Mouse (Mus musculus) gastrocnemius, postnatal 4 days (tissue): Measurements from ENCODE around the gene Alox12b. TPM values are rescaled to one million over a fixed set of nuclear protein-coding genes. Genes with fewer than 3 reads are reported as not detected.

Experiments used
- DNase-seq, 2 experiments: peaks; one replicate each; pipeline ENCODE4 v3.0.0; 2021 to 2022; ENCODE audit warnings: low spot score in 2 of 2, mixed read lengths in 2 of 2
- total RNA-seq, 2 experiments: library from RNA; stranded (reverse); gene quantifications; 2 replicates each; pipeline ENCODE4 v1.2.3; 2021

Gene Alox12b
- total RNA-seq, 2 experiments from 2014 or later, result not detected

DNA sequence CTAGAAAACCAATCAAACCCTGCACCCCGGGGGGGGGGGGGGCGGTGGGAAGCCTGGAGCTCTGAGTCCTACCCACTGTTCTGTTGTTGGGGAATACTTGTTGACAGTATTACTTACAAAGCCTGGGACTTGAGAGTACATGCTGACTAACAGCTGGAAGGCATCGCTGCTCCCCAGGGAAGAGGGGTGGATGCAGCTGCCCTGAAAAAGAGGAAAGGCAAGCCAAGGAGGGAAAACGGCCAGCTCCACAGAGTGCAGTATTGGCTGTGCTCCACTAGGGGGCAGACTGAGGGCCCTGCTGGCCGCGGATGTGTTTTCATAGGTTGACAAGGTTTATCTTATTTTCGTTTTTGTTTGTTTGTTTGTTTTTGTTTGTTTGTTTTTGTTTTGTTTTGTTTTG lies 14.8 kb downstream of the Alox12b start:
- DNase-seq, result peak; percentile 76 to 90

DNA sequence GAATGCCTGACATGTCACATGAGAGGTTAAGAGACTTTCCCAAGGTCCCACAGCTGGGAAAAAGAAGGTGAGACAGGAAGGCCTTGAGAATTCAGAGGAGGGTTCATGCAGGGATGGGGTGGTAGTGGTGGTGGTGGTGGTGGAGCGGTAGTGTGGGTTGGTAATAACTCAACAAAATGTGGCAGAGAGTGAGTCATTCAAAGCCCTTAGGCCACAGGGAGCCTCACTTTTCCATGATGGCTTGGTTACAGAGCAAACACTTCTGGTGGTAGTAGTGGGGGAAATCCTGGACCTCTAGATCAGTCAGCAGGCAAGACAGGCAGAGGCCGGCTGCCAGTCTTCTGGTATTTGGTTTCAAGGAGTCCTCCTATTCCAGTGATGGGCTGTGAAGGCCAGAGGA lies 15.8 kb downstream of the Alox12b start:
- DNase-seq, result no peak

DNA sequence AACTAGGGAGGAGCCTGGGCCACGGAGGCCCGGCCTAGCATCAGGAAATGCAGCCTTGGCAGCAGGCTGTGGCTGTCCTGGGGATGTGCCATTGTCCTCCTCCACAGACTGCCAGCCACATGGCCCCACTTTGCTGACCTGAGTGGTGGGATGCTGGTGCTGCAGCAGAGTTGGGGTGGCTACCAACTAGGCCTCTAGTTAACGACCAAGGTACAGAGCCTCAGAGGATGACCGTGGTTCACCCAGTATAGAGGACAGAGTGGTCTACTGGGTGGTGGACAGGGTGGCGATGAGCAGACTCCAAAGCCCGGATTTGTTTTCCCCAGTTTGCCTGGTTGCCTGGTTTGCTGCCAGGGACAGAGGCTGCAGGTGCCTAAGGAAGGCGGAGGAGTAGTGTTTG lies 17.9 kb downstream of the Alox12b start:
- no peak for DNase-seq

DNA sequence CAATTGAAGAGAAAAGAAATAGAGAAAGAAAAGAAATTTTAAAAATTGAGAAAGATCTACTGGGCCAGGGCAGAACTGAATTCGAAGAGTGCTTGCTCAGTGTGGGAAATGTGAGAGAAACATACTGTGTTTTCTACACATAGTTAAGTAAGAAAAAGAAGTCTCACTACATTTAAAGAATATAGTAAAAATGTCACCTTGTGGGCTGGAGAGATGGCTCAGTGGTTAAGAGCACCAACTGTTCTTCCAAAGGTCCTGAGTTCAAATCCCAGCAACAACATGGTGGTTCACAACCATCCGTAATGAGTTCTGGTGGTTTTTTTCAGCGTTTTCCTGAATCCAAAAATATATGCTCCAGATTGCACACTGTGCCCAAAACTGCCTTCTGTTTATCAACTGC lies 21.7 kb downstream of the Alox12b start:
- DNase-seq, result no peak

DNA sequence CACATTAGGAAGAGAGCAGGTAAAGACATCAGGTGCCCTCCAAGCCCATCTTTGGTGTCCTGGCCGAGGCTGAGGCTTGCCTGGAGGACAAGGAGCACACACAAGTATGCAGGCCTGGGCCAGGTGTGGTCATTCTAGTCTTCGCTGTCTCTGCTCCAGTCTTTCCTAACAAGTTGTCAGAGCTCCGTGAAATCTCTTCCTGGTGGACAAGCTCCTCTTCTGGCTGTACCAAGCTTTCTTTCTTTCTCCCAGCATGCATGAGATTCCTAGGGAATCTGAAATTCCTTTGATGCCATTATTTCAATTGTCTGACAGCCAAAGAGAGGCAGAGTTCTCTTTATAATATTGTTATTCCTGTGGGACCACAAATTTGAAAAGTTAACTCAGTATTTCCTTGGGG lies 22.7 kb downstream of the Alox12b start:
- no peak for DNase-seq

DNA sequence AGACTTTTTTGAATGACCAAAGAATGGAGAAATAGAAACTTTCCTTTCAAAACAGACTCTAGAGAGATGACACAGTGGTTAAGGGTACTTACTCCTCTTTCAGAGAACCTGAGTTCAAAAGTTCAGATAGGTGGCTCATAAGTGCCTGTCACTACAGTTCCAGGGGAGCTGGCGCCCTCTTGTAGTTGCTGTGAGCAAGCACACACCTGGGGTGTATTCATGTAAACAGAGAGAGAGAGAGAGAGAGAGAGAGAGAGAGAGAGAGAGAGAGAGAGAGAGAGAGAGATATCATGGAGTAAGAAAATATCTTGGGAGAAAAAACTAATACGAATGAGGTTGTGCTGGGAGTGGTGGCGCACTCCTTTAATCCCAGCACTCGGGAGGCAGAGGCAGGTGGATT lies 23.3 kb downstream of the Alox12b start:
- DNase-seq, result no peak

DNA sequence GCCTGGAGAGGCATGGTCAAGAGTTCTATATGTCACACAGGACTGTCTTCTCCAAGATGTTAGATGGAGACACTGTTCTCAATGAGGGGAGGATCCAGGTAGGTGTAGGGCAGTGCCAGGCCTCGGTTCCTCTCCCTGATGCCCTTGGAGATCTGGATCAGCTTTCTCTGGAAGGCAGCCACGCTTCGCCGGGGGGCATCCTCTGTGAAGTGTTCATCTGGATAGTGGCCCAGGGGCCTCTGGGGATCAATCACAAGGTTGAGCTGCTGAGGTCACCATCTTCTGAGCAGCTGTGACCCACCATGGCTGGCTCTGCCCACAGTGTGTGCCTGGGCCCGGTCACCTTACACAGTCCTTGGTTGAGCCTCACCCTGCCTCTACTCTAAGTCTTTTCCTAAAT lies 28.2 kb downstream of the Alox12b start:
- no peak for DNase-seq

DNA sequence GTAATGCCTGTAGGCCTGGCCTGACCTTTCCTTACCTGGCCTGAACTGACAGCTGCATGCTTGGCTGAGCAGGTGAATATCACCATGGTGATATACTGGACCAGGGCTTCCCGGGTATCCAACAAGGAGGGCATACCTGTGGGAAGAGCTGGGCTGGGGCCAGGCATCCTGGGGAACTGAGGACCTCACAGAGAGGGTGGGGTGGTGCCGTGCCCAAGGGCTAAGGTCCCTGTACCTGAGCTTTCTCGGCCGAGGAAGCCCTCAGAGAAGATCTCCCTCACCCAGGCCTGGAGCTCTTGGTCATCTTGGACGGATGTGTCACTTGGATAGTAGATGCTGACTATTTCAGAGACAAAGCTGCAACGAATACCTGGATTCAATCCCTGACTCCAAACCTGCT lies 29.1 kb downstream of the Alox12b start:
- DNase-seq, result no peak

DNA sequence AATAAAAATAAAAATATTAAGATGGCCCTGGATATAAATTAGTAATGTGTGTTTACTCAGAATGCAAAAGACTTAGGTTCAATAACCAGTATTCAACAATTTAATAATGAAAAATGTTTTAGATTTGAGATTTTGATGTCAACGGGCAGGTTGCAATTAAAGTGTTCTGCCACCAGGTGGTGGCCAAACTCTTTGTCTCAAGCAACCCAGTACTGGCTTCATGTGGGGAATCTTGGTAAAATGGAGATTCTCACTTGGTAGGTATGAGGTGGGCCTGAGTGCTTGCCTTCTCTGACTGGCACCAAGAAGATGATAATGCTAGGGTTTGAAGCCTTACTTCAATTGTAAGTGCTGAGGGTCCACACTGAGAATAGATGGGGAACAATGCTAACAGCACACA lies 36.1 kb downstream of the Alox12b start:
- no peak for DNase-seq

DNA sequence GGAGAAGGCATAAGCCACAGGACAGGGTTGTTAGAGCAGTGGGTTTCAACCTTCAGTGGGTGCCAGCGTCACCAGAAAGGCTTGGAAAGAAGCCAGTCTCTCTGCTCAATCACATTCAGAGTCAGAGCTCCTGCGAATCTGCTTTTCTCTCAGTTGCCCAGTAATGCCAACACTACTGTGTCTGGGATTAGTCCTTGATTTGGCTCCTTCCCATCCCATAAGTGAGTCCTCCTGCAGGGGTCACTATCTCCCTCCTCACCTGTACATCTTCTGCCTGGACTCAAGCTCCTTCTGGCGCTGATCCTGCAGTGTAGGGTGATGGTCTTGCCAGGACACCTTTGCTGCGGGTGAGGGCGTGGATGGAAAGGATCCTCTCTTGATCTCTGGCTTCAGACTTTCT lies 40.0 kb downstream of the Alox12b start:
- no peak for DNase-seq

DNA sequence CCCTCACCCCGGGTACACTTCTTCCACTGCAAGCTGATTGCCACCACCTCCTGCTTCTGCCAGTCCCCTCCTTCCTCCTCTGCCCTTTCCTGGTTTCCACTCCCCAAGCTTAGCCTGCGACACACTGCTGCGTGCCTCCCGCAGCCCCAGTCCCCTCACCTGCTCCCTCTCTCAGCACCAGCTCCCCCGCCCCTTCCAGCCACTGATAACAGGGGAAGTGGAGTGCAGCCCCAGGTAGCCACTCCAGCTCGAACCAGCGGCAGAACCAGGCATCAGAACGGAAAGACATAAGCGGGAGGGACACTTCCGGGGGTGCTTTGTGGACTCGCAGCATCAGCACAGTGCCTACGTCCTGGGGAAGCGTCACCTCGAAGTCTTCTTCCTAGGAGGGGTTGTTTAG lies 40.4 kb downstream of the Alox12b start:
- DNase-seq, result no peak

DNA sequence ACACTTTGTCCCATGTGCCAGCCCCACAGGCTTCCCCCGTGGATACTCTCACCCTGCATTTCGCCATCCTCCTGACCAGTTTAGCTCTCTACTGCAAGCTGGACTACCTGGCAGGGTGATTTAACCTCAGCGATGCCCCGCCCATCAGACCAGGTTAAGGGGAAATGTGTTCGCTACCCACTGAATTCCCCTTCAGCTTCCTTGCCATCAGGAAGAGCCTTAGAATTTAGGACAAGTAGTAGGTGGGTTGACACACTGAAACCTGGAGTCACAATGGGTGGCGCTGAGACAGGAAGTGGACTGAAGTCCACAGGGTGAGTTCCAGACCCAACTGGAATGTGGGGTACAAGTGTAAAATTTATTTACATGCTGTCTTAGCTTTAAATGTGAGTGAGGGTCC lies 41.0 kb downstream of the Alox12b start, which contains the start of gene Alox8:
Gene Alox8, minus strand, starts transcription at position 101 of the 400 bp plus-strand sequence.
- no peak for DNase-seq

DNA sequence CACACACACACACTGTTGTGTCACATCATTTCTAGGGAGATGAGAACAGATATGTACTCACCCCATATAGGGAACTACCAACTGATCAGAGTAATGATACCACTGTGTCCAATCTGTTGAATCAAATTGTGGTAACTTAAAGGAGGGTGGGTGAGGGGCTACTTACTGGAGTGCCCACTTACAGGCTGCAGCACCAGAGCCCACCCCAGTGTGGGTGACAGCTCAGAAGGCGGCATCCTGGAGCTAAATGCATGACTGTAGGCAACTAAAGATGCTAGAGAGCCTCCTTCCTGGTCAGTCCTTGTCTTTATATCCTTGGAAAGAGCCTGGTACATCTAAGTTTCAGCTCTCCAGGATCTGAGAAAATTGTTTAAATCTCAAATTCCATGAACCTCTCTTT lies 42.5 kb downstream of the Alox12b start:
- no peak for DNase-seq

DNA sequence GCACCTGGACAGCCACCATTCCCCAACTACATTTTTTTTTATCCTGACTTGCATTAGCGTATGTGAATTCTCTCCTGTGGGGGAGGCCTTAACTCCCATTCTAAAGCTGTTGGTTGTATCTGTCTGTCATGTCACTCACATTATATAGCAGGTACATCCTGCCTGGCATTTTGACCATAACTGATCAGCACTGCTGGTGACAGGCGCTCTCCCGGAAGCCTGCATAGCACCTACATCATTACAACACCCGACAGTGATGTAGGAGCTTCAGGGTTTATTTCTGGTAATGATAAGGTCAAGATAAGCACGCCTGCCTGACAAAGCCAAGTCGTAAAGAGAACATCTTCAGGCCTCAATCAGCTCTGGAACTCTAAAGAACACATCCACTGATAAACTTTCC lies 43.4 kb downstream of the Alox12b start:
- DNase-seq, result no peak

DNA sequence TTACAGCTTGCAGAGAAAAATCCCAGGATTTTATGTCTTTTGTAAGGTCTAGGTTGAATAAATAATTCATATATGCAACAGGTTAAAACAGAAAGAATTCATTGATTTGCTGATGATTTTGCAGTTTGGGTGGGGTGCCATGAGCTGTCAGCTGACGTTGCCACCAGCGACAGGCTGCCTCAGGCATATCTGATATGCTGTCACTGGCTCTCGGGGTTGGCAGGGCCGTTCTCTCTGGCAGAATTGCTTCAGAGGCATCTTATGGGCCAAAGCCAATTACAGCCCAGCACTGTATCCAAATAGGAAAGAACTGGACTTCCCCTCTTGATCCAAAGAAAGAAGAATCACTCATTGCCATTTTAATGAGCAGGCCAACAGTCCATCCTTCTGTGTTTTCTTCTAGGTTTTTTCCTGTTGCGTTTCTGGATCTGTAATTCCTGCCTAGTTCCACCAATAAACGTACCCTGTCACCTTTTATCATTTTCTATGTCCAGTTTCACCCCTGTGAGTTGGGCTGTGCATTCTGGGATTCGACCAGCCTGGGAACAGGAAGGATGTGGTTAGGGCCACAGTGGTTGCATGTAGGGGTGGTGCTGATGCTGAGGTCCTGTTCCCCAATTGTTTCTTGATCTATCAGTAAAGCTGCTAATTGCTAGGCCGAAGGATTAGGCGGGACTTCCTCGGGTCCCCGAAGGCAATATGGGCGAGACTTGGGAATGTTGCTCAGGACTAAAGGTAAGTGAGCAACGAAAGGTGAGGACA lies 45.9 kb downstream of the Alox12b start:
- no peak for DNase-seq

DNA sequence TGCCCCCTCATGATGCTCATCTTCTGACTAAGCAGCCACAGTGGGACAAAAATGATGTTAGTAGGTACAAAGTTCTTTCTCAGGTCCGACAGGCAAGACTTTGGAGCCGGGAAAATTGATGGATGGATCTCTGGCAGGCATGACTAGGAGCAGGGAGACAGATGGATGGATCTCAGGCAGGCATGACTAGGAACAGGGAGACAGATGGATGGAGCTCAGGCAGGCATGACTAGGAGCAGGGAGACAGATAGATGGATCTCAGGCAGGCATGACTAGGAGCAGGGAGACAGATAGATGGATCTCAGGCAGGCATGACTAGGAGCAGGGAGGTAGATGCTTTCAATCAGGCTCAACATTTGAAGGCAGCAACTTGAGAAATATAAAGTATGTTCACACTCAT lies 54.6 kb downstream of the Alox12b start:
- DNase-seq, result no peak

DNA sequence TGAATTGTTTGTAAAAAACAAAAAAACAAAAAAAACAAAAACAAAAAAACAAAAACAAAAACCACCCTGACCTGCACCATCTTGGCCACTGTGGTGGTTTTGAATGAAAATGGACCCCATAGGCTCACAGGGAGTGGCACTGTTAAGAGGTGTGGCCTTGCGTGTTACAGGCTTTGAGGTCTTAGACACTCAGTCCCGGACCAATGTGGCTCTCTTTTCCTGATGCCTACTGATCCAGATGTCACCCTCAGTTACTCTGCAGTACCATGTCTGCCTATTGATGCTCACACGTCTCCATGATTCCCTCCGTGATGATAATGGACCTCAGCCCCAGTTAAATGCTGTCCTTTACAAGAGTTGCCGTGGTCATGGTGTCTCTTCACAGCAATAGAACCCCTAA lies 60.6 kb downstream of the Alox12b start:
- no peak for DNase-seq

DNA sequence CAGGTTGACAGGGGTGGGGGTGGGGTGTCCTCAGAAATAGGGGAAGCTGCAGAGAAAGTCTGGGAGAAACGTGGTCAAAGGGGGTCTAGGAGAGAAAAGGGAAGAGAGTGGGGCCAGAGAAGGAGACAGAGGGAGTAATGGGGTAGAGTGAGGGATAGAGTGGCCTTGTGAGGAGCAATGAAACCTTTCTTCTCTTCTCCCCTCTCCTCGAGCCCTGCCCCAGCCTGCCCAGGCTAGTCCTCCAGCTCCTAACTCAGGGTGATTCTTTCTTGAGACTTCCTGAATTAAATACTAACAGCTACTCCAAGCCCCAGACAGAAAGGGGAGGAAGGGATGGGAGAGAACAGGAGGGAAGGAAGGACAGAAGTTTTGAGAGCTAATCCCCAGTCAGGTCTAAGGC lies 61.9 kb downstream of the Alox12b start:
- no peak for DNase-seq

Other genes starting within 250 kb of the Alox12b start
- not detected for gene Odf4, start 229.9 kb upstream of the Alox12b start, total RNA-seq
- gene Arhgef15, start 199.5 kb upstream of the Alox12b start, total RNA-seq, result 10 to 100 TPM; 16.9 to 19.0 TPM
- gene Slc25a35, start 188.9 kb upstream of the Alox12b start, total RNA-seq, result 1 to 10 TPM; 1.1 to 2.7 TPM
- gene Rangrf, start 181.8 kb upstream of the Alox12b start, total RNA-seq, result 10 to 100 TPM; 23.5 to 25.1 TPM
- gene Pfas, start 148.5 kb upstream of the Alox12b start, total RNA-seq, result 10 to 100 TPM; 14.9 to 16.8 TPM
- gene Ctc1, start 141.1 kb upstream of the Alox12b start, total RNA-seq, result 10 to 100 TPM; 21.9 to 23.1 TPM
- 10 to 100 TPM; 25.6 TPM for gene Aurkb, start 111.3 kb upstream of the Alox12b start, total RNA-seq
- 10 to 100 TPM; 14.6 to 14.9 TPM for gene Borcs6, start 97.3 kb upstream of the Alox12b start, total RNA-seq
- 10 to 100 TPM; 11.7 to 14.3 TPM for gene Tmem107, start 86.2 kb upstream of the Alox12b start, total RNA-seq
- 10 to 100 TPM; 61.1 to 70.4 TPM for gene Vamp2, start 68.5 kb upstream of the Alox12b start, total RNA-seq
- 10 to 100 TPM; 32.1 to 49.3 TPM for gene Per1, start 61.8 kb upstream of the Alox12b start, total RNA-seq
- under 1 TPM; 0.34 to 0.54 TPM for gene Hes7, start 36.6 kb upstream of the Alox12b start, total RNA-seq
- under 1 TPM; 0.29 to 0.56 TPM for gene 9130213A22Rik, start 34.4 kb upstream of the Alox12b start, total RNA-seq
- gene Aloxe3, start 31.1 kb upstream of the Alox12b start, total RNA-seq, result under 1 TPM in 1 of 2 experiments, not detected in 1; 0.23 TPM
- gene Alox8, start 40.9 kb downstream of the Alox12b start, total RNA-seq, result not detected
- not detected for gene Gucy2e, start 80.0 kb downstream of the Alox12b start, total RNA-seq
- 10 to 100 TPM; 12.0 to 12.9 TPM for gene Cntrob, start 166.8 kb downstream of the Alox12b start, total RNA-seq
- gene Trappc1, start 167.0 kb downstream of the Alox12b start, total RNA-seq, result 10 to 100 TPM; 62.2 to 63.1 TPM
- gene Kcnab3, start 169.3 kb downstream of the Alox12b start, total RNA-seq, result under 1 TPM; 0.49 to 0.56 TPM
- 1 to 10 TPM; 2.8 to 3.1 TPM for gene Rnf227, start 183.5 kb downstream of the Alox12b start, total RNA-seq
- 10 to 100 TPM; 73.0 to 80.8 TPM for gene Chd3, start 212.4 kb downstream of the Alox12b start, total RNA-seq
- gene Naa38, start 238.5 kb downstream of the Alox12b start, total RNA-seq, result 10 to 100 TPM; 63.8 to 76.3 TPM
- gene Cyb5d1, start 238.6 kb downstream of the Alox12b start, total RNA-seq, result 10 to 100 TPM; 21.1 to 26.4 TPM
- 10 to 100 TPM; 16.9 to 17.4 TPM for gene Tmem88, start 241.2 kb downstream of the Alox12b start, total RNA-seq